Mouse (Mus musculus) forebrain, embryonic 11.5 days (tissue): ENCODE data around the gene Pygm. TPM values are rescaled to one million over a fixed set of nuclear protein-coding genes. Genes with fewer than 3 reads are reported as not detected.
A peak's percentile ranks its signal among the peaks of the same experiment; 100 is the strongest.

Experiments used
- ATAC-seq: fragments of 200-750 bp; cut with Nextera tagmentation; replicated peaks from 2 replicates; pipeline ENCODE4 v1.8.0; 2017; ENCODE audit warnings: moderate TSS enrichment; ENCODE audit not compliant: low FRiP score
- DNase-seq: peaks from one replicate; pipeline ENCODE4 v3.0.0-alpha.2; 2017; ENCODE audit warnings: low spot score
- H3K27ac ChIP-seq: fragments of 300-500 bp; sonication (generic); 2 replicates; pipeline ENCODE4 v1.5.1; 2014; ENCODE audit warnings: low read depth, low read length
- H3K27me3 ChIP-seq: fragments of 300-500 bp; sonication (generic); 2 replicates; pipeline ENCODE4 v1.6.1; 2014; ENCODE audit warnings: mild to moderate bottlenecking, low read length, mixed read lengths; ENCODE audit not compliant: control insufficient read depth, insufficient read depth
- H3K36me3 ChIP-seq: fragments of 300-500 bp; sonication (generic); 2 replicates; pipeline ENCODE4 v1.6.1; 2014; ENCODE audit warnings: mild to moderate bottlenecking, low read length, moderate library complexity, mixed read lengths; ENCODE audit not compliant: control insufficient read depth, insufficient read depth
- H3K4me1 ChIP-seq: fragments of 300-500 bp; sonication (generic); replicated peaks from 2 replicates; pipeline ENCODE4 v1.6.1; 2014; ENCODE audit warnings: low read length, mixed read lengths; ENCODE audit not compliant: control insufficient read depth, insufficient read depth
- H3K4me2 ChIP-seq: fragments of 300-500 bp; sonication (generic); 2 replicates; pipeline ENCODE4 v1.6.1; 2014; ENCODE audit warnings: low read depth, mild to moderate bottlenecking, low read length, moderate library complexity, mixed read lengths; ENCODE audit not compliant: severe bottlenecking
- H3K4me3 ChIP-seq: fragments of 300-500 bp; sonication (generic); 2 replicates; pipeline ENCODE4 v1.5.1; 2014; ENCODE audit warnings: low read depth, low read length
- H3K9ac ChIP-seq: fragments of 300-500 bp; sonication (generic); 2 replicates; pipeline ENCODE4 v1.6.1; 2014; ENCODE audit warnings: low read length
- H3K9me3 ChIP-seq: fragments of 300-500 bp; sonication (generic); 2 replicates; pipeline ENCODE4 v1.6.1; 2016; ENCODE audit warnings: low read length, mixed read lengths; ENCODE audit not compliant: control insufficient read depth
- WGBS: fragments of 180-500 bp; shearing (Covaris S2); extraction: QIAGEN DNeasy Blood & Tissue Kit; methylation state at CpG from one replicate; pipeline ENCODE4 v1.1.7; 2014; 5-methylcytosine and 5-hydroxymethylcytosine counted together
- polyA plus RNA-seq: library from polyadenylated mRNA; unstranded; fragments of >200 nt; fragmentation: Nextera tagmentation; extraction: Ambion mirVana; gene quantifications from 2 replicates; pipeline ENCODE4 v1.2.1, GENCODE M21; 2014

The Pygm gene
- polyA plus RNA-seq, 1 experiment from 2014 or later, result 1.2 TPM

DNA sequence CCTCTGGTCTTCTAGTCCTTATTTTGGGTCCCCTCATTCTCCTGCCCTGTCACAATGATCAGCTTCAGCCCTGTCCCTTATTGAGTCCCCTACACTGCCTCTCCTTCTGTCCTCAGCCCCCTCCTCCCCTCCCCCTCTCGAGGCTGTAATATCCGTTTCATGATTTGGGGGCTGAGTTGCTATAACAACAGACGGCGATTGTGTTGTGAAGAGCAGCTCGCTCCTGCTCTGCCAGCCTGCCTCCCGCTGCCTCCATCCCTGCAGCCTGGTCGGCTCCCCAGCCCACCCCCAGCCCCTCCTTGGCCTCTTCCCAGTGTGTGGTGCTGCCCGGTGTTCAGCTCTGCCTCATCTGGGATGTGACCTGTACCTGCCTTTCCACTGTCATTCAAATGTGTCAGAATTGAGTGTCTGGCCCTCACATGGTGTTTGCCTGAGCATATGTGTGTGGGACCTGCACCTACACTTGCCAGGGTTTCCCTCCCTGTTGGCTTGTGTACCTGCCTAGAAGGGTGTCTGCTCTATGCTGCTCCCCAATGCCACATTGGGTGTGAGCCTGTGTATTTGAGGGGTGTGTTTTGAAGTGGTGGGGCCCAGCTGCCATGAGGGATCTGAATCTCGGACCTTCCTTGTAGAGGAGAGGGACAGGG lies 32.0 kb downstream of the Pygm start:
- Histone ChIP-seq H3K4me3 (no peak overlapping the region), H3K4me1 (peaks cover 22% of the 10 kb centered on the region), H3K9me3 (no peaks in the 10 kb centered on the region), H3K4me2 (no peak overlapping the region), H3K27me3 (peaks cover 19% of the 10 kb centered on the region), H3K27ac (peak overlapping the region; percentile 58; the same call in 1 of the 2 replicates), H3K9ac (peak overlapping the region; percentile 20), H3K36me3 (no peaks in the 10 kb centered on the region)
- WGBS, result 6% methylated on average over 9 of the region's 9 CpGs
- ATAC-seq, result peak; percentile 42
- peak; percentile 75 for DNase-seq

GRCm38 (mm10) chr19:6416894-6417761 lies 32.9 kb downstream of the Pygm start:
- Histone ChIP-seq H3K27me3 (peaks cover 19% of the 10 kb centered on the region), H3K9me3 (no peaks in the 10 kb centered on the region), H3K4me1 (peaks cover 22% of the 10 kb centered on the region), H3K4me2 (no peak overlapping the region), H3K9ac (no peak overlapping the region; the same call in 1 of the 2 replicates), H3K36me3 (no peaks in the 10 kb centered on the region), H3K4me3 (no peak overlapping the region), H3K27ac (no peak overlapping the region)
- WGBS, result 65% methylated on average over 12 of the region's 12 CpGs
- ATAC-seq (no peak), DNase-seq (no peak)

DNA sequence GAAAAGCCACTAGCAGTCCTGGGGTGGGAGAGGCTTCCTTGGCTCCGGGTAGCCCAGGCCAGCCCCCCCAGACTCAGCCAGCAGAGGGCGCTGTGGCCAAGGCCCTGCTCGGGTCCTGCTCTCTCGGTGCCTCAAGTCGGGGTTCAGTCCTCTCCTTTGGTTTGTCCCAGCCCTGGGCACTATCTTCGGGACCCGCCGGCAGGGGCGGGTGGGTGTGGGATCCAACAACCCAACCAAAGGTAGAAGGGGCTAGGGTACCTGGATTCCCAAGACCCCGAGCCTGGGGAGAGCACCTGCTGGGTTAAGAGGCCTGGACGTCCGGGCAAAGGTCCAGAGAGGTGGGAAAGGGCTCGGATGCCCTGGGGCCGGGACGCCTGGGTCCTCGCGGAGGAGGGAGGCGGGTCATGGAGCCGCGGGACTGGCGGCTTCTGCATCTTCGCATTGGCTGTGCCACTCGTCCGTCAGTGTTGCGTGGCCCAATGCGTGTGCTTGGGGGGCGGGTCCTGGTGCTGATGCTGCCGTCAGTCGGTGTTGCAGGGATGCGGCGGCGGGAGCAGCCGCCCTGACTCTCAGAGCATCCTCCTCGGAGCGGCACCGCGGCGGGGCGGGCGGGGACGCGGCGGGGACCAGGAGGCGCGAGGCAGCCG lies 34.2 kb downstream of the Pygm start, which contains the start of gene Nrxn2:
Gene Nrxn2 (plus strand): TSS at position 499 of the 647 bp plus-strand sequence.
- Histone ChIP-seq H3K27ac (0 out of 2 replicates have a peak within 1 kb of the TSS, but pooled peaks have one; percentile 62), H3K9ac (peak within 1 kb of the TSS; percentile 72), H3K9me3 (no peaks in the 10 kb centered on the region), H3K27me3 (peaks cover 19% of the 10 kb centered on the region), H3K4me3 (peak within 1 kb of the TSS; percentile 57), H3K4me2 (peak within 1 kb of the TSS; percentile 88), H3K4me1 (peaks cover 22% of the 10 kb centered on the region), H3K36me3 (no peaks in the 10 kb centered on the region)
- peak; percentile 95 for DNase-seq
- WGBS, result under 1% methylated on average over 34 of the region's 46 CpGs
- ATAC-seq, result peak; percentile 91

DNA sequence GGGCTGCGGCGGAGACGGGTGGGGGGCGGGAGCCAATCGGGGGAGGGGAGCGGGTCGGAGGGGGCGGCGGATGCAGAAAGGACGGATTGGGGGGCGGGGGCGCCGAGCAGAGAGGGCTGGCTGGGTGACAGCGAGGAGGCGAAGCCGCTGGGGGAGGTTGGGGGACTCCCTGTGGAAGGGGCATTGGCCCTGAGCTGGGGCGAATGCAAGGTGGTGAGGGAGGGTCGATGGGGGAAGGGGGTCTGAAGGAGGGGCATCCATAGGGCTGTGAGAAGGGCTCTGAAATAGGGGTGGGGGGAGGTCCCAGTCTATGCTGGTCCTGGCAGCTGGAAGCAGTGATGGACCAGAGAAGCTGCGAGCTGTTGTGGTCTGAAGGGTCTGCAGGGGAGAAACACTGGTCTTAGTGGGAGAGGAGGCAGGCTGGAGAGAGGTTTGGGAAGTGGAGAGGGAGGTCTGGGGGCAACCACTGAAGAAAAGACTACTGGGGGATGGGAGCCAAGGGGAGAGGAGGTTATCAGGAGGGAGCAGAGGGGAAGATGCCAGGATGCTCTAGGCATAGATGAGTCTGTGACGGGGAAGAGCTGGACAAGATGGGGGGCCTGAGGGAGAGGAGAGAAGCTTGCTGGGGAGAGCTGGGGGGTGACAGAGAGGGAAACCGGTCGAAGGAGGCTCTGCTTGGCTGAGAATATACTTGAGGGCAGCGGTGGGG lies 34.9 kb downstream of the Pygm start:
- Histone ChIP-seq H3K9ac (peak overlapping the region; percentile 72), H3K9me3 (no peaks in the 10 kb centered on the region), H3K4me2 (peak overlapping the region; percentile 88), H3K4me3 (peak overlapping the region; percentile 57), H3K4me1 (peaks cover 22% of the 10 kb centered on the region), H3K27me3 (peaks cover 19% of the 10 kb centered on the region), H3K36me3 (no peaks in the 10 kb centered on the region), H3K27ac (0 out of 2 replicates have a peak overlapping the region, but pooled peaks have one; percentile 25)
- ATAC-seq, result peak; percentile 22; the same call in 1 of the 2 replicates
- DNase-seq, result peak; percentile 71
- 4% methylated on average over 23 of the region's 23 CpGs for WGBS

DNA sequence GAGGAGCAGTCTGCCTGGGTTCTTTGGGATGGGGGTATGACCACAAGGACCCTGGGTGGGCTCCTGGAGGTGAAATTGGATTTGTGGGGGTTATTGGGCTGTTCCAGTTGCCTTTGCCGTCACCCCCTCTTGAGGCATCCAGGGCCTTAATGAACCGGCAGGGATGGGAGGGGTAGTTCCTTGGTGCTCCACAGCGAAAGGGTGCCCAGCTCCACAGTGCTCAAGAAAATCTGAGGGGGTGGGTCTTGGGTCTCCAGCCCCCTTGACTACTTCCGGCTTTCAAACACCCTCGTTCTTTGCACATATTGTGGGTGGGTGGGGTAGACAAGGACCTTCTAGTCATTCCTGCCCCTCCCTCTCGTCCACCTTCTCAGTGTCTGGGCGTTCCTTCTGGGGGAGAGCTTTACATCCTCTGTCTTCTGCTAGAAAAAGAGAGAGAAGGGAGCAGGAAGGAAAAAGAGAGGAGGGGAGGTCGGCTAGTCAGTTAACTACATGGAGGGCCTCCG lies 35.7 kb downstream of the Pygm start:
- Histone ChIP-seq H3K27me3 (peaks cover 19% of the 10 kb centered on the region), H3K36me3 (no peaks in the 10 kb centered on the region), H3K27ac (no peak overlapping the region), H3K4me2 (peak overlapping the region; percentile 88), H3K9me3 (no peaks in the 10 kb centered on the region), H3K4me3 (peak overlapping the region; percentile 57), H3K9ac (peak overlapping the region; percentile 72), H3K4me1 (peaks cover 22% of the 10 kb centered on the region)
- DNase-seq (no peak), ATAC-seq (no peak)
- 61% methylated on average over 9 of the region's 9 CpGs for WGBS

GRCm38 (mm10) chr19:6420481-6421210 lies 36.4 kb downstream of the Pygm start:
- Histone ChIP-seq H3K4me2 (peak overlapping the region; percentile 88; the same call in 1 of the 2 replicates), H3K4me1 (peaks cover 22% of the 10 kb centered on the region), H3K27me3 (peaks cover 19% of the 10 kb centered on the region), H3K9me3 (no peaks in the 10 kb centered on the region), H3K9ac (no peak overlapping the region), H3K36me3 (no peaks in the 10 kb centered on the region), H3K4me3 (0 out of 2 replicates have a peak overlapping the region, but pooled peaks have one; percentile 57), H3K27ac (no peak overlapping the region)
- DNase-seq, result no peak
- no peak for ATAC-seq
- WGBS, result 59% methylated on average over 19 of the region's 19 CpGs

DNA sequence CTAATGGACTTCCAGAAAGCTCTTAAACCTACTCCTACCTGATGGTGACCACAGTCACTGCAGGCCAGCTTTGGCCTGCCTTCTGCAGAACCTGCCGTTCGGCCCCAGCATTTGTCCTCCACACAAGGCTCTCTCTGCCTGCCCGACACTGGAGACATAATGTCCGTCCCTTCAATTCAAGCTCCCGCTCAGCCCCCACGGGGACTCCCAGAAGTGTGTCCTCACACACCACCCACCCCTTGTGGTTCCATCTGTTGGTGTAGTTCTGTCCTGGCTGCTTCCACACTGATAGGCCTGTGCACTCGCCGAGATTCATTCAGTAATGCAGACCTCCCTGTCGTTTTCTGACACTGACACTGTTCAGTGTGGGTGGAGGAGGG lies 37.0 kb downstream of the Pygm start:
- Histone ChIP-seq H3K4me2 (no peak overlapping the region), H3K27me3 (peaks cover 21% of the 10 kb centered on the region), H3K27ac (no peak overlapping the region), H3K4me3 (no peak overlapping the region), H3K4me1 (peaks cover 21% of the 10 kb centered on the region), H3K36me3 (no peaks in the 10 kb centered on the region), H3K9ac (no peak overlapping the region), H3K9me3 (no peaks in the 10 kb centered on the region)
- DNase-seq, result no peak
- WGBS, result 76% methylated on average over 9 of the region's 9 CpGs
- no peak for ATAC-seq
